Mouse (Mus musculus) intestine, embryonic 14.5 days (tissue): ENCODE data around the gene Fbxo42. TPM values are rescaled to one million over a fixed set of nuclear protein-coding genes. Genes with fewer than 3 reads are reported as not detected.

ENCODE experiments used
- ATAC-seq: fragments of 200-750 bp; cut with Nextera tagmentation; replicated peaks from 2 replicates; pipeline ENCODE4 v1.8.0; 2017; ENCODE audit warnings: low read depth, moderate number of reproducible peaks, moderate TSS enrichment, moderate library complexity; ENCODE audit not compliant: low FRiP score, low TSS enrichment
- DNase-seq: peaks from one replicate; pipeline ENCODE4 v3.0.0-alpha.2; 2018; ENCODE audit warnings: low spot score
- H3K27ac ChIP-seq: fragments of 300-500 bp; sonication (generic); 2 replicates; pipeline ENCODE4 v1.5.1; 2014; ENCODE audit warnings: low read depth, mild to moderate bottlenecking, control low read depth
- H3K27me3 ChIP-seq: fragments of 300-500 bp; sonication (generic); replicated peaks from 2 replicates; pipeline ENCODE4 v1.6.1; 2014; ENCODE audit warnings: low read length, control low read depth; ENCODE audit not compliant: control insufficient read depth, insufficient read depth
- H3K36me3 ChIP-seq: fragments of 300-500 bp; sonication (generic); 2 replicates; pipeline ENCODE4 v1.6.1; 2014; ENCODE audit warnings: low read length, control low read depth; ENCODE audit not compliant: control insufficient read depth, insufficient read depth
- H3K4me1 ChIP-seq: fragments of 300-500 bp; sonication (generic); replicated peaks from 2 replicates; pipeline ENCODE4 v1.6.1; 2014; ENCODE audit warnings: low read length, control low read depth, mixed read lengths; ENCODE audit not compliant: control insufficient read depth, insufficient read depth
- H3K4me2 ChIP-seq: fragments of 300-500 bp; sonication (generic); 2 replicates; pipeline ENCODE4 v1.6.1; 2014; ENCODE audit warnings: low read length
- H3K4me3 ChIP-seq: fragments of 300-500 bp; sonication (generic); 2 replicates; pipeline ENCODE4 v1.5.1; 2014; ENCODE audit warnings: low read depth, low read length, control low read depth, mixed read lengths
- H3K9ac ChIP-seq: fragments of 300-500 bp; sonication (generic); 2 replicates; pipeline ENCODE4 v1.6.1; 2014; ENCODE audit warnings: mild to moderate bottlenecking, low read length
- H3K9me3 ChIP-seq: fragments of 300-500 bp; sonication (generic); 2 replicates; pipeline ENCODE4 v1.6.1; 2016; ENCODE audit warnings: low read length, control low read depth; ENCODE audit not compliant: control insufficient read depth
- WGBS: fragments of 180-500 bp; shearing (Covaris S2); extraction: QIAGEN DNeasy Blood & Tissue Kit; methylation state at CpG from one replicate; pipeline ENCODE4 v1.1.7; 2014; 5-methylcytosine and 5-hydroxymethylcytosine counted together
- polyA plus RNA-seq: library from polyadenylated mRNA; unstranded; fragments of >200 nt; fragmentation: Nextera tagmentation; extraction: Ambion mirVana; gene quantifications from 2 replicates; pipeline ENCODE4 v1.2.1, GENCODE M21; 2014

Gene Fbxo42
- polyA plus RNA-seq, 1 experiment from 2014 or later, result 26.0 TPM

DNA sequence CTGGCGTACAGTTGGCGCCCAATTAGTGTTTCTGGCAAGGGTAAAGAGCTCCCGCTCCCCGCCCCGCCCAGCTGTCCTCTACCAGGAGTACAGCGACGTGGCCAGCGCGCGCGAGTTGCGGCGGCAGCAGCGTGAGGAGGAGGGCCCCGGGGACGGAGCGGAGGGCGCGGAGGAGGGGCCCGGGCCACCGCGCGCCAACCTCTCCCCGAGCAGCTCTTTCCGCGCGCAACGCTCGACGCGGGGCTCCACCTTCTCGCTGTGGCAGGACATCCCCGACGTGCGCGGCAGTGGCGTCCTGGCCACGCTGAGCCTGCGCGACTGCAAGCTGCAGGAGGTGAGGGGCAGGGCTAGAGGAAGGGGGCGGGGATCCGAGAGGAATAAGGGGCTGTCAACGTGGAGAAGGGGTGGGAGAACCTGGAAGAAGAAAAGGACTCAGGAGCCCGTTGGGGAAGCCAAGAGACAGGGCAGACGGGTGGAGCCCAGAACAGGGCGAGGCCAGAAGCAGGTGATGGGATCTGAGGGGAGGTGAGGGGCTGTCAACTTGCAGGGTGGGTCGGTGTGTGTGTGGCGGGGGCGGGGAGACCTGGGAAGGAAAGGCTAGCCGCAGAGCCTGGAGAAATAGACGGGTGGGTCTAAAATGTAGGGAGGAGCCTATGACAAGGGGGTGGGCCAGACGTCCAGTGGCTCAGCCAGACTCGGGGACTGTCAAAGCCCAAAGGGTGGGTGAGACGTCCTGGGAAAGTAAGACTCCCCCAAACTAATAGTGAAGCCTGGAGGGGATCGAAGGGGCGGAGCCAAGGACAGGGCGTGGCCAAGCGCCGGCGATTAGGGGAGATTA lies 100.3 kb downstream of the Fbxo42 start:
- Histone ChIP-seq H3K27ac (no peak overlapping the region), H3K36me3 (0 out of 2 replicates have a peak, but pooled peaks cover 5% of the 10 kb centered on the region), H3K9ac (peak overlapping the region; percentile 34; the same call in 1 of the 2 replicates), H3K4me1 (peaks cover 37% of the 10 kb centered on the region), H3K4me2 (peak overlapping the region; percentile 65), H3K27me3 (peaks cover 50% of the 10 kb centered on the region), H3K9me3 (no peaks in the 10 kb centered on the region), H3K4me3 (peak overlapping the region; percentile 38)
- peak; percentile 81 for DNase-seq
- peak; percentile 48 for ATAC-seq
- 1% methylated on average over 59 of the region's 60 CpGs for WGBS

DNA sequence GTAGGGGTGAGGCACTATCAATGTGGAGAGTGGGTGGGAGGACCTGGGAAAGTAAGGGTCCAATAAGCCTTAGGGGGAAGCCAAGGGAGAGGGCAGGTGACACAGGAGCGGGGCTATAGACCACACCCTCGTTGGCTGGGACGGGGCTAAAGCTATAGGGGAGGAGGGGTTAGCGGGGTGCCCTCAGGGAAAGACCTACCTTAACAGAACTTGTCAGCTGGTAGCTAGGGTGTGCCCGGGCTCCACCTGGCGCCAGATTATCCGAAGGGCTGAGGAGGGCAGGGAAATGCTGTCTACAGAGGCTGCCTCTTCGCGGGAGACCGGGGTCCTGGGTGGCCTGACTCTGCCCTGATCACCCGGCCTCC lies 100.9 kb downstream of the Fbxo42 start:
- H3K36me3 ChIP-seq, result 0 out of 2 replicates have a peak, but pooled peaks cover 5% of the 10 kb centered on the region
- peak overlapping the region; percentile 38; the same call in 1 of the 2 replicates for H3K4me3 ChIP-seq
- H3K27me3 ChIP-seq, result peaks cover 50% of the 10 kb centered on the region
- no peak overlapping the region for H3K27ac ChIP-seq
- peak; percentile 41 for ATAC-seq
- WGBS, result 16% methylated on average over 11 of the region's 11 CpGs
- no peak overlapping the region for H3K9ac ChIP-seq
- DNase-seq, result no peak
- no peaks in the 10 kb centered on the region for H3K9me3 ChIP-seq
- H3K4me2 ChIP-seq, result peak overlapping the region; percentile 65
- peaks cover 35% of the 10 kb centered on the region for H3K4me1 ChIP-seq

DNA sequence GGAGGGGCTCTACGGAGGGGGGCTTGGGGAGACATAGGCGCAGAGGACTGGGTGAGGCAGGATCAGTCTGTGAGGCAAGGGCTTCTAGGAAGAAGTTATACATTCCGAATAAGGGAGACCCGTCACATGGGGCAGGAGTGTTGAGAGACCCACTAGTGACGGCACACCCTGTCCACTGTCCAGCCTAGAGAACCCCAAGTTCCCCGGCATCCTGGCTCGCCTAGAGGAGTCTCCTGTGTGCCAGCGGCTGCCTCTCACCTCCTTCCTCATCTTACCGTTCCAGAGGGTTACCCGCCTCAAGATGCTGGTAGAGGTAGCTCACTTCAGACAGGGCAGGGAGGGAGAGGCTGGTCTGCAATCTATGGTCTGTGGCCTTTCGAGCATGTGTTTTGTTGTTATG lies 101.7 kb downstream of the Fbxo42 start:
- Histone ChIP-seq H3K4me1 (peaks cover 37% of the 10 kb centered on the region), H3K4me2 (no peak overlapping the region), H3K9ac (no peak overlapping the region), H3K27ac (no peak overlapping the region), H3K4me3 (no peak overlapping the region), H3K36me3 (0 out of 2 replicates have a peak, but pooled peaks cover 5% of the 10 kb centered on the region), H3K27me3 (peaks cover 45% of the 10 kb centered on the region), H3K9me3 (no peaks in the 10 kb centered on the region)
- WGBS, result 77% methylated on average over 11 of the region's 11 CpGs
- ATAC-seq (no peak), DNase-seq (no peak)

DNA sequence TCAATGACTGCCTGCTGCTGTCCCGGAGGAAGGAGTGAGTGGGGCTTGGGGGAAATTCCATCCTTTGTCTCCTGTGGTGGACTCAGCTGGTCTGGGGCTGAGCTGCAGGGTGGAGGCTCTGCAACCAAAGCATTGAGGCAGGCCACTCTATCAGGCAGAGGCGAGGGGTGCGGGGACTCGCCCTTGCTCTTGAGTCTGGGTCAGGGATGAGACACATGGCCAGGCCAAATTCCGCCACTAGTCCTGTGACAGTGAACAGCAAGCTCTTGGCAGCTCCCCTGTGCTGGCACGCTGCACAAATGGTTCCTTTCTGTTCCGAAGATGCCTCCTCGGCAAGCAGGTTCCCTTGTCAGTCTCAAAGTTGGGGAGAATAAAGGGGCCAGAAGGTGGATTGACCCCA lies 103.4 kb downstream of the Fbxo42 start:
- Histone ChIP-seq H3K36me3 (0 out of 2 replicates have a peak, but pooled peaks cover 5% of the 10 kb centered on the region), H3K4me3 (no peak overlapping the region), H3K27ac (no peak overlapping the region), H3K27me3 (peaks cover 35% of the 10 kb centered on the region), H3K4me2 (no peak overlapping the region), H3K4me1 (peaks cover 25% of the 10 kb centered on the region), H3K9ac (no peak overlapping the region), H3K9me3 (no peaks in the 10 kb centered on the region)
- WGBS, result 68% methylated on average over 8 of the region's 8 CpGs
- ATAC-seq (no peak), DNase-seq (no peak)

DNA sequence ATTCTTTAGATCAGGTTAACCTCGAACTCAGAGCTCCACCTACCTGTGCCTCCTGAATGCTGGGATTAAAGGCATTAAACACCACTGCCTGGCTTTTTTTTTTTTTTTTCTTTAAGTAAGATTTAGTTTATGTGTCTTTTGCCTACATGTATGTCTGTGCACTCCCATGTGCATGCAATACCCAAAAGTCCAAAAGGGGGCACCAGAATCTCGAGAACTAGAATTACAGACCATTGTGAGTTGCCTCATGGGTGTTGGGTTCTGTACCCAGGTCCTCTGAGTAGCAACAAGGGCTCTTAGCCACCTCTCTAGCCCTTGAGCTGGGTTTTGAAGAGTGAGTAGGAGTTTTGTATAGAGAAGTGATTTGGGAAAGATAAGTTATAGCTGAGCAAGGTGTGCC lies 104.9 kb downstream of the Fbxo42 start:
- DNase-seq, result no peak
- Histone ChIP-seq H3K4me2 (no peak overlapping the region), H3K36me3 (0 out of 2 replicates have a peak, but pooled peaks cover 5% of the 10 kb centered on the region), H3K9ac (no peak overlapping the region), H3K27me3 (peaks cover 20% of the 10 kb centered on the region), H3K9me3 (no peaks in the 10 kb centered on the region), H3K4me1 (peaks cover 15% of the 10 kb centered on the region), H3K27ac (no peak overlapping the region), H3K4me3 (no peak overlapping the region)
- WGBS, result 76% methylated on average over 2 of the region's 2 CpGs
- ATAC-seq, result no peak

Other genes starting within 250 kb of the Fbxo42 start
- 1.9 and 2.5 TPM in 2 replicates for gene Padi2, start 241.6 kb upstream of the Fbxo42 start, polyA plus RNA-seq
- 457 and 488 TPM in 2 replicates for gene Sdhb, start 186.7 kb upstream of the Fbxo42 start, polyA plus RNA-seq
- 33.3 and 40.0 TPM in 2 replicates for gene Atp13a2, start 161.0 kb upstream of the Fbxo42 start, polyA plus RNA-seq
- gene Mfap2, start 137.5 kb upstream of the Fbxo42 start, polyA plus RNA-seq, result 489 and 509 TPM in 2 replicates
- 6.6 TPM in 2 replicates for gene Crocc, start 87.4 kb upstream of the Fbxo42 start, polyA plus RNA-seq
- gene Necap2, start 69.6 kb upstream of the Fbxo42 start, polyA plus RNA-seq, result 59.7 and 60.0 TPM in 2 replicates
- gene Spata21, start 59.6 kb upstream of the Fbxo42 start, polyA plus RNA-seq, result 0.20 and 0.31 TPM in 2 replicates
- 33.9 and 37.0 TPM in 2 replicates for gene Szrd1, start 8.1 kb upstream of the Fbxo42 start, polyA plus RNA-seq
- 4.6 and 4.9 TPM in 2 replicates for gene Rsg1, start 66.0 kb downstream of the Fbxo42 start, polyA plus RNA-seq
- gene Arhgef19, start 91.6 kb downstream of the Fbxo42 start, polyA plus RNA-seq, result 14.2 and 15.8 TPM in 2 replicates
- 3.4 and 3.5 TPM in 2 replicates for gene Epha2, start 153.3 kb downstream of the Fbxo42 start, polyA plus RNA-seq
- 2.4 and 2.9 TPM in 2 replicates for gene Fam131c, start 220.3 kb downstream of the Fbxo42 start, polyA plus RNA-seq